Mouse (Mus musculus) frontal cortex, postnatal 36 days (tissue): ENCODE data around the gene Tanc2.

Source experiments
- DNase-seq, 2 experiments: peaks; one replicate each; pipeline ENCODE4 v3.0.0; 2022; ENCODE audit warnings: low spot score in 2 of 2

Gene Tanc2

GRCm38 (mm10) chr11:105589877-105590641 is at the start of gene Tanc2:
TSS of gene Tanc2 (plus strand) at chr11:105589986.
- peak; percentile 50 to 52 for DNase-seq

DNA sequence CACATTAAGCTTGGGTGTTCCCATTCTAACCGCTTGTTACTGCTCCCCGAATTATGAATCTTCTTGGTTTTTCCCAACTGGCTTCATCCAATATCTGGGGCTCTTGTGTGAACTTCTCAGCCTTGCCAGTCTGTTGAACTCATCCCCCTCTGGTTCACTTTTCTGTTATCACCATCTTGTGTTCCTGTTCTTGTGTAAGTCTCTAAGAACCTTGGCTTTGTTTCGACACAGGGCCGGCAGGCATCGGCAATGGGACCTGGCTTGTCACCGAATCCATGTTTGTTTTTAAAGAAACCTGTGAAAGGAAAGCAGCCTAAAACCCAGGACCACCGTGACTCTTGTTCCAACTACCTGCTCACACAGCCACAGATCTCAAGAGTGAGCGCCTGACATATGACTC is 49.0 kb upstream of the Tanc2 start:
- no peak for DNase-seq

DNA sequence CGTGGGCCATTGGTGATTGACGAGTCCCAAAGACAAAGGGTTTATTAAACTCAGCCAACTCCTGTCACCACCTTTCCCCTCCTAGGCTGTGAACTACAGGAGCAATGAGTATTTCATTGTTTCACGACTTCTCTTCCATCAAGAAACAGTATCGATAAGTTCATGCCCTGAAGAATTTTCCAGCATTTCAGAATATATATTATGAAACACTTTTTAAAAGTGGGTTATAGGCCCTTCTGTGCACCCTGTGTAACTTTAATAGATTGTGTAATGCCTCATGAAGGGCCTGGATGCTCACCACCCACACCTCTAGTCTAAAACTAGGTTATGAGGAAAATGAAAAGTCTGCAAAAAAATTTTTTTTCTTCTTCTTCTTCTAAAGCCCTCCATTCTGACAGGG is 48.4 kb upstream of the Tanc2 start:
- DNase-seq: no peak

GRCm38 (mm10) chr11:105542129-105542528 is 47.7 kb upstream of the Tanc2 start:
- DNase-seq: no peak

- DNase-seq: no peak
Observed at GRCm38 (mm10) chr11:105545801-105546200, 44.0 kb upstream of the Tanc2 start.

DNA sequence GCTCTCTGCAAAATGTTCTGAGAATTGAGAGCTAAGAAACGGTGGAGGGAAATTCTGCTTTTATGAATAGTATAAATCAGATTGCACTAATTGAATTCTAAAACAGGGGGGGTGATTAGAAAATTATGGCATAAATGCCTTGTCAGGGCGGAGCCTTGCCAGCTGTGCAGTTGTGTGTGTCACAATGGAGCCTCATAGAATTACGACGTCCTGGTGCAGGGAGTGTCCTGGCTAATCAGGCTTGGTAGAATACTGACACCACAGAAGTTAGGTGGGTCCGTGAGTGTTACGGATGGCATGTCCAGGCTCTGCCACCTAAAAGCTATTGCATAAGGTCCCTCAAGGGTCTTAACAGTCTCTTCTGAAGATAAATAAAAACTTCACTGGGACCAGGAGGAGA is 43.4 kb upstream of the Tanc2 start:
- no peak for DNase-seq

- no peak for DNase-seq
Observed at GRCm38 (mm10) chr11:105548383-105548782, 41.4 kb upstream of the Tanc2 start.

DNA sequence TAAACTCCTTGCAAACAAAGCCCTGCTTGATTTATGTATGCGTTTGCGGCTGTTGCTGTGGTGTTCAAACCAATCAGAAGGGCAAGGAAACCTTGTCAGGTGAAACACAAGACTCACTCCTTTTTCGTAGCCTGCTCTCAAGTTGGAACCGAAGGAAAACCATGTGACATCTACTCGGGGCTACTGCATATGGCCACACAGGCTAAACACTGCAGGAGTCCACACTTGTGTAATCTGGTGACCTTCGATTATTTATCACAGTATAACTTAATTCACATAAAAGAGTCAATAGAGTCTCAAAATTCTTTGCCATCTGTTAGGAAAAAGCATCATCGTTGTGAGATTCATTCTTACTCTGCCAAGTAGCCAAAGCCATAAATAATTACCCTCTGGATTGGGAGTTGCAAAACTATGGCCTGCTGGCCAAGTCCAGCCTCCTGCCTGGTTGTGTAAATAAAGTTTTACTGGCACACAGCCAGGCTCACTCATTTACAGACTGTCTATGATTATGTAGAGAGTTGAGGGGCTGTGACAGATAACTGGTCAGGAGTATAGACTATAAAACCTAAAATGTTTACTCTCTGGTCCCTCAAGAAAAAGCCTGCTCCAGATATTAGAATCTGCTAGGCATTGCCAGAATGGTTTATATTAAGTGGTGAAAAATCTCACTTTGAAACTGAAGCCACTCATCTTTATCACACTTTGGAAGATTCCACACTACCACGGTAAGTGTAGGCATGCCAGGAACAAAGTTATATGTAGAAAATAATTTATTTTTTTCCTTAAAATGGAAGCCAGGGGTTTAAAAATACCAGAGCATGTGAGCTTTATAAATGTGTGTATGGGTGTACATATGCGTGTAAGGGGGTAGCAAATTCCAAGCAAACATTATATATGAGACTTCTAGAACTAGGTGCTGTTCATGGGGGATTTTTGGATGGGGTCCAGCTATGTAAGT is 40.3 kb upstream of the Tanc2 start:
- peak in 1 of 2 experiments; percentile 41 for DNase-seq

GRCm38 (mm10) chr11:105557285-105557684 is 32.5 kb upstream of the Tanc2 start:
- no peak for DNase-seq

- DNase-seq: no peak
Observed at GRCm38 (mm10) chr11:105558091-105558490, 31.7 kb upstream of the Tanc2 start.

DNA sequence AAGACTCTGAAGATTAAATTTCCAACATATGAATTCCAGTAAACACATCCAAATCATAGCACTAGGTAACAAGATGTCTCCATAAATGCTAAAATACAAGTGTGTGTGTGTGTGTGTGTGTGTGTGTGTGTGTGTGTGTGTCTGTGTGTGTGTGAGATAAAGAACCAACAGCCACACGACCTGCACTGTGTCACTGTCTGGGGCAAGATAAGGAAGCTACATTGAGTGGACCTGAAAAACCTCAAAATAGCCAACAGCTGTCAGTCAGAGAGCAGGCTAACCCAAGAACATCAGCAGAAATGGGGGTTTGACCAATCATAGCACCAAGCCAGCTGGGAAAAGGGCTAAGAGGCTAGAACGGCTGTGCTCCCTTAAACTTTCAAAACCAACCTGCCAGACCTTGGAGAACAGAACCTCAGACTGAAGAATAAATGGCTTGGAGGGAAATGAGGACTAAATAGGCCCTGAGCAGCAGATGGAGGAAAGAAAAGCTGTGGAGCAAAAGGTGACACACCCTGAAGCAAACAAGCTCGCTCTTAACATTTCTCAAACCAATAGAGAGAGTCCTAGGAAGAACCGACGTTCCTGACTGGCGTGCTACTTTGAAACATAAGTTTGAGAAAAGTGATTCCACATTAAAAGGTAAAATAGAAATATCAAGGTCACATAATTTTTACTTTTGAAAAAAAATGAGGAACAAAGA is 30.8 kb upstream of the Tanc2 start:
- no peak for DNase-seq

- DNase-seq: no peak
Observed at GRCm38 (mm10) chr11:105563546-105563945, 26.2 kb upstream of the Tanc2 start.

GRCm38 (mm10) chr11:105567221-105567641 is 22.6 kb upstream of the Tanc2 start:
- no peak for DNase-seq

DNA sequence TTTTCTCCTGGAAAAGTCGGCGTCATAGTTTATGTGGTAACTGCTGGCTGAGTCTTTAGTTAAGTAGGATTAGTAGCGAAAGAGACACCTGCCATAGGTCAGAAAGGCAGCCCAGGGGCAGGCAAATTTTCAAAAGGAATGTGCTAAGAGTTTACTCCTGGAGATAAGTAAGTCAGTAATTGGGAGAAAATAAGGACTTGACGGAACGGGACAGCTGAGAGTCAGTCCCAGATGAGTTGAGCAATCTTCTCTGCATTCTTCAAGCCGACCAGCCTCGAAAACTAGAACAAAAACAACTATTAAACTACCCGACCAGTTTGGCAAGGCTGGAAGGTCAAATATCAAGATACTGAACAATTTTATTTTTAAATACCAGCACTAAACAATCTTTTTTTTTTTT is 17.8 kb upstream of the Tanc2 start:
- DNase-seq: no peak

DNA sequence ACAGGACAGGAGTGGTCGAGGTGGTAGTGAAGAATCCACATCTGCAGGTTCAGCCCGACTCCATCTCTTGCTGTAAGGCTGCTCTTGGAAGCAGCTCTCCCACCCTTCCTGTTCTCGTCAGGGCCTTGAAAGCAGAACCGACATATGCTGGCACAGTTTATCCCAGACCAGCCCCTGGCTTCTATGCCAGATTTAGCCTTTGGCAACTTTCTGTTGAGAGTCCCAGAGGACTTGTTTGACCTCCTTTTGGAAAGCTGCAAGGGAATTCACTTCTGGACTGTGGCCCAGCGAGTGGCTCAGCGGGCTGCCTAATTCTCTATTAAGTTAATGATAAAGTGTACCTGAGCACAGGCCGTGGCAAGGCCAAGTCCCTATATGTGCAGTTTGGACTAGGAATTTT is 15.5 kb upstream of the Tanc2 start:
- no peak for DNase-seq

DNA sequence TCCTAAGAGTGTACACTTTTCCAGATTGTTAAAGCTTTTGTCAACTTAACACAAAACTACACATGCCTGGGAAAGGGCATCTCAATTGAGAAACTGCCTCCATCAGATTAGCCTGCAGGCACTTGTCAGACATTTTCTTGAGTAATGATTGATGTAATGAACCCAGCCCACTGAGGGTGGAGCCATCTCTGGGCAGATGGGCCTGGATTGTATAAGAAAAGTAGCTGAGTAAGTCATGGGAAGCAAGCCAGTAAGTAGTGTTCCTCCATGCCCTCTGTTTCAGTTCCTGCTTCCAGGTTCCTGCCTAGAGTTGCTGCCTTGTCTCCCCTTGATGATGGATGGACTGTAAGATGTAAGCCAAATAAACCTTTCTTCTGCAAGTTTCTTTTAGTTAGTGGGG is 12.6 kb upstream of the Tanc2 start:
- DNase-seq: no peak

DNA sequence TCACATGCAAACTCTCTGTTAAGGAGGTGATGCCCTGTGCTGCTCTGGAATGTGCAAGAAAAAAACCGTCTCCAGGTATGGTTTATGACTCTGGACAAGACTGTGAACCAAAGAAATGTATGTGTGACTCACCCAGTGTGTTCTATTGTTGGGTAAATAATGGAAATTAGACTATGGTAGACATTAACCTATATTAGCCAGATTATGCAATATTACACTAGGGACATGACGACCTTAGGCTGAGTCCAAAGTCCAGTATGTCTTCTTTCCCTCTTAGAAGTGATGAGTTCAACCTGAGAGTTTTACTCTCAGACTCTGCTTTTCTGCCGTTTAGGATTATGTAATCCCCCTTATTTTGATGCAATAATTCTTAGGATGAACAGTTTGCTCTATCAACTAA is 7.8 kb upstream of the Tanc2 start:
- no peak for DNase-seq

- DNase-seq: peak; percentile 91 to 94
Observed at GRCm38 (mm10) chr11:105589231-105589876, 432 bp upstream of the Tanc2 start.

GRCm38 (mm10) chr11:105591905-105592304 is 2.1 kb downstream of the Tanc2 start:
- DNase-seq: peak in 1 of 2 experiments; percentile 69

GRCm38 (mm10) chr11:105602177-105602576 is 12.4 kb downstream of the Tanc2 start:
- DNase-seq: no peak

DNA sequence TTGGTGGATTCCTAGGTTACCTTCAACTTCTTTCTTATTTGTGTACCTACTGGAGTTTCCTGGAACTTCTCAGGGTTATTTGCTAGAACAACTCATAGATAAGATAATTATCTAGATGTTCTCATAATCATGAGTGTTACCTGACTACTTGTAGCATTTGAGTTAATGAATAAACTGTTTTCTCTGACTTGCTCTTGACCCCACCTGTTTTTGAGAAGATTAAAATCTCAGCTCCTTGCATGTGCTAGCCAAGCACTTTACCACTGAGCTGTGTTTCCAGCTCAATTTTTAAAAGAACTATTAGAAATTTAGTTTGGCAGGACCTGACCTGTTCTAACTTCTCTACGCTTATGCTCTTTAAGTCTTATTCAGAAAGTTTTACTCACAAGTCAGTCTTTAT is 36.4 kb downstream of the Tanc2 start:
- DNase-seq: no peak

- no peak for DNase-seq
Observed at GRCm38 (mm10) chr11:105643995-105644394, 54.2 kb downstream of the Tanc2 start.
